Mouse (Mus musculus): ENCODE measurements around the gene Milr1. TPM values are rescaled to one million over a fixed set of nuclear protein-coding genes. Genes with fewer than 3 reads are reported as not detected.
A peak's percentile ranks its signal among the peaks of the same experiment; 100 is the strongest.
"Not testable (repeated sequence)": the region's sequence is repeated elsewhere in the genome, so short reads cannot be mapped to it uniquely, and the experiment has no call there.

The Milr1 gene
- polyA plus RNA-seq, 1 experiment from 2014 or later: 0.54 TPM

GRCm38 (mm10) chr11:106739116-106739515 is 11.9 kb upstream of the Milr1 start:
- peaks cover 23% of the 10 kb centered on the region for H3K4me1 ChIP-seq
- H3K27ac ChIP-seq: no peak overlapping the region
- no peaks in the 10 kb centered on the region for H3K36me3 ChIP-seq (ENCODE audit: poor library complexity, severe bottlenecking)
- no peaks in the 10 kb centered on the region for H3K27me3 ChIP-seq
- no peaks in the 10 kb centered on the region for H3K9me3 ChIP-seq (replicated peaks)
- 93% methylated on average over 2 of the region's 2 CpGs for WGBS
- H3K4me2 ChIP-seq: no peak overlapping the region
- ATAC-seq: no peak
- no peak overlapping the region for H3K9ac ChIP-seq
- no peak overlapping the region for H3K4me3 ChIP-seq

- H3K4me2 ChIP-seq; H3K9me3 ChIP-seq (replicated peaks); H3K9ac ChIP-seq; H3K36me3 ChIP-seq (ENCODE audit: poor library complexity, severe bottlenecking); ATAC-seq; H3K4me3 ChIP-seq; H3K27ac ChIP-seq; H3K27me3 ChIP-seq: not testable (repeated sequence)
- peaks cover 23% of the 10 kb centered on the region for H3K4me1 ChIP-seq
- 90% methylated on average over 5 of the region's 8 CpGs for WGBS
Measured at GRCm38 (mm10) chr11:106740724-106741123, 10.3 kb upstream of the Milr1 start.

GRCm38 (mm10) chr11:106741232-106741631 is 9.8 kb upstream of the Milr1 start:
- H3K27me3 ChIP-seq: no peaks in the 10 kb centered on the region
- H3K27ac ChIP-seq: peak overlapping the region; percentile 19; the same call in 1 of the 2 replicates
- no peaks in the 10 kb centered on the region for H3K9me3 ChIP-seq (replicated peaks)
- ATAC-seq: 0 out of 2 replicates have a peak, but pooled peaks have one; percentile 39
- no peak overlapping the region for H3K9ac ChIP-seq
- H3K4me1 ChIP-seq: peaks cover 20% of the 10 kb centered on the region
- 21% methylated on average over 6 of the region's 6 CpGs for WGBS
- H3K36me3 ChIP-seq (ENCODE audit: poor library complexity, severe bottlenecking): no peaks in the 10 kb centered on the region
- H3K4me2 ChIP-seq: no peak overlapping the region
- no peak overlapping the region for H3K4me3 ChIP-seq

- Histone ChIP-seq H3K36me3 (ENCODE audit: poor library complexity, severe bottlenecking) (no peaks in the 10 kb centered on the region), H3K27me3 (no peaks in the 10 kb centered on the region), H3K9ac (no peak overlapping the region), H3K4me1 (peaks cover 14% of the 10 kb centered on the region), H3K4me2 (no peak overlapping the region), H3K9me3 (replicated peaks) (no peaks in the 10 kb centered on the region), H3K27ac (no peak overlapping the region), H3K4me3 (no peak overlapping the region)
- 93% methylated on average over 3 of the region's 3 CpGs for WGBS
- ATAC-seq: no peak
Measured at GRCm38 (mm10) chr11:106741826-106742225, 9.2 kb upstream of the Milr1 start.

GRCm38 (mm10) chr11:106742388-106742841 is 8.6 kb upstream of the Milr1 start:
- Histone ChIP-seq H3K36me3 (ENCODE audit: poor library complexity, severe bottlenecking) (no peaks in the 10 kb centered on the region), H3K27me3 (no peaks in the 10 kb centered on the region), H3K4me3 (no peak overlapping the region), H3K9me3 (replicated peaks) (no peaks in the 10 kb centered on the region), H3K4me2 (no peak overlapping the region), H3K4me1 (peaks cover 9% of the 10 kb centered on the region), H3K27ac (no peak overlapping the region), H3K9ac (no peak overlapping the region)
- no peak for ATAC-seq
- WGBS: 53% methylated on average over 6 of the region's 6 CpGs

DNA sequence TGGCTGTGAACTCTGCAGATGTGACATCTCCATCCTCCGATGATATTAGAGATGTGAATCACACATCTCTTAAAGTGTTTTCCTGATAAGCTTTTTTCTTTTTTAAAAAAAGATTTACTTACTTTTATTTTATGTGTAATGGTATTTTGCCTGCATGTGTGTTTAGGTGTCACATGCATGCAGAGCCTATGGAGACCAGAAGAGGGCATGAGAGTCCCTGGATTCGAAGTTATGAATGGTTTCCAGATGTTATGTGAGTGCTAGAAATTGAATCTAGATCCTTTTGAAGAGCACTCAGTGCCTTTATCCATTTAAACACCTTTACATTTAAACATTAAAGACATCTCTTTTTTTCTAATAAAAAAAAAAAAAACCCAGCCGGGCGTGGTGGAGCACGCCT is 6.1 kb upstream of the Milr1 start:
- no peak for ATAC-seq
- Histone ChIP-seq H3K27me3 (no peaks in the 10 kb centered on the region), H3K4me2 (no peak overlapping the region), H3K4me1 (peaks cover 4% of the 10 kb centered on the region; the same call in 1 of the 2 replicates), H3K27ac (no peak overlapping the region), H3K9me3 (replicated peaks) (no peaks in the 10 kb centered on the region), H3K9ac (no peak overlapping the region), H3K4me3 (no peak overlapping the region), H3K36me3 (ENCODE audit: poor library complexity, severe bottlenecking) (no peaks in the 10 kb centered on the region)
- 93% methylated on average over 5 of the region's 5 CpGs for WGBS

DNA sequence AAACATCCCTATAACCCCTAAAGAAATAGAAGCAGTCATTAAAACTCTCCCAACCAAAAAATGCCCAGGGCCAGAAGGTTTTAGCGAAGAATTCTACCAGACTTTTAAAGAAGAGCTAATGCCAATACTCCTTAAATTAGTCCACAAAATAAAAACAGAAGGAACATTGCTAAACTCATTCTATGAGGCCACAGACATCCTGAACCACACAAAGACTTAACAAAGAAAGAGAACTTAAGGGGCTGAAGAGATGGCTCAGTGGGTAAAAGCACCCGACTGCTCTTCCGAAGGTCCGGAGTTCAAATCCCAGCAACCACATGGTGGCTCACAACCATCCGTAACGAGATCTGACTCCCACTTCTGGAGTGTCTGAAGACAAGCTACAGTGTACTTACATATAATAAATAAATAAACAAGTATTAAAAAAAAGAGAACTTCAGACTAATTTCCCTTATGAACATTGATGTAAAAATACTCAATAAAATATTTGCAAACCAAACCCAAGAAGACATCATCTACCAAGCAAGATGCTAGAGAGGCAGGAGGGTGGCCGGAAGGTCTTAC is 1.4 kb upstream of the Milr1 start:
- not testable (repeated sequence) for H3K4me3 ChIP-seq; H3K9me3 ChIP-seq (replicated peaks); H3K27me3 ChIP-seq; H3K4me1 ChIP-seq; H3K36me3 ChIP-seq (ENCODE audit: poor library complexity, severe bottlenecking); ATAC-seq; H3K27ac ChIP-seq; H3K4me2 ChIP-seq; H3K9ac ChIP-seq
- 90% methylated on average over 7 of the region's 7 CpGs for WGBS

DNA sequence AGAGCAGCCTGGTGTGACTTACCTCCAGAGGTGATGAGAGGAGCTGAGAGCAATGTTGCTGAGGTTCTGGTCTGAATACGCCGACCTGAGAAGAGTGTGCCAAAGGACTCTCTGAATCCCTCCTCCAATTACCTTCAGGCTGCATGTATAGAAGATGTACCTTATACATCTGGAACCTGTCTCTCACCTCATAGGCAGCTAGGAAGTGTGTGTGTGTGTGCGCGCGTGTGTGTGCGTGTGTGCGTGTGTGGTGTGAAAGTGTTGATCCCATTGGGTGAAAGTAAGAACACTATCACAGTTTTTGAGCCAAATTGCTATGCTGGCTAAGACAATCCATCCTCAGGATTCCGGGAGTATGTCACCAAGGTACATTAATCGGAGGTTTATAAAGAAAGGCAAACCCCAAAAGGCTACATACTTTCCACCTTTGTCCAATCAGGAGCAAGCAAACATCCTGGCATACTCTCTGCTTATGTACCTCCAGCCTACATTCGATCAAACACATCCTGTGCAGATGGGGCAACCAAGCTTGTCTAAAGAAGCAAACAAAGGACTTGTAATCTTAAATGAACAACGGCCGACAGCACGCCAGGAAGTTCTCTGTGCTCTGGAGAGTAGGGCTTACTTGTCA is 790 bp upstream of the Milr1 start, which contains the start of gene Pecam1:
Pecam1 (minus strand) TSS at position 508 of the 631 bp plus-strand sequence.
- Histone ChIP-seq H3K4me1 (no peaks in the 10 kb centered on the region), H3K9me3 (replicated peaks) (no peaks in the 10 kb centered on the region)
- 87% methylated on average over 13 of the region's 13 CpGs for WGBS

GRCm38 (mm10) chr11:106752103-106752502 is 1.1 kb downstream of the Milr1 start:
- no peak for ATAC-seq
- Histone ChIP-seq H3K27ac (no peak overlapping the region), H3K36me3 (ENCODE audit: poor library complexity, severe bottlenecking) (no peaks in the 10 kb centered on the region), H3K9me3 (replicated peaks) (no peaks in the 10 kb centered on the region), H3K27me3 (no peaks in the 10 kb centered on the region), H3K4me2 (no peak overlapping the region), H3K4me1 (no peaks in the 10 kb centered on the region), H3K9ac (no peak overlapping the region), H3K4me3 (no peak overlapping the region)
- WGBS: 93% methylated on average over 7 of the region's 7 CpGs

More for the DNA sequence above, 790 bp upstream of the Milr1 start, which contains the start of gene Pecam1:
- no peaks in the 10 kb centered on the region for H3K27me3 ChIP-seq
- H3K36me3 ChIP-seq (ENCODE audit: poor library complexity, severe bottlenecking): no peaks in the 10 kb centered on the region
- H3K27ac ChIP-seq: no peak within 1 kb of the TSS
- H3K4me2 ChIP-seq: no peak within 1 kb of the TSS
- no peak for ATAC-seq
- H3K9ac ChIP-seq: no peak within 1 kb of the TSS
- H3K4me3 ChIP-seq: no peak within 1 kb of the TSS

- H3K4me2 ChIP-seq: no peak overlapping the region
- H3K36me3 ChIP-seq (ENCODE audit: poor library complexity, severe bottlenecking): no peaks in the 10 kb centered on the region
- no peaks in the 10 kb centered on the region for H3K27me3 ChIP-seq
- no peaks in the 10 kb centered on the region for H3K4me1 ChIP-seq
- WGBS: 89% methylated on average over 6 of the region's 6 CpGs
- H3K9me3 ChIP-seq (replicated peaks): no peaks in the 10 kb centered on the region
- no peak overlapping the region for H3K27ac ChIP-seq
- no peak for ATAC-seq
- H3K4me3 ChIP-seq: no peak overlapping the region
- H3K9ac ChIP-seq: no peak overlapping the region
Measured at GRCm38 (mm10) chr11:106753314-106753713, 2.3 kb downstream of the Milr1 start.

- Histone ChIP-seq H3K9me3 (replicated peaks) (no peaks in the 10 kb centered on the region), H3K36me3 (ENCODE audit: poor library complexity, severe bottlenecking) (no peaks in the 10 kb centered on the region), H3K27ac (no peak overlapping the region), H3K4me2 (no peak overlapping the region), H3K4me3 (no peak overlapping the region), H3K9ac (no peak overlapping the region), H3K27me3 (no peaks in the 10 kb centered on the region), H3K4me1 (no peaks in the 10 kb centered on the region)
- 14% methylated on average over 5 of the region's 5 CpGs for WGBS
- ATAC-seq: no peak
Measured at GRCm38 (mm10) chr11:106755583-106755982, 4.6 kb downstream of the Milr1 start.

GRCm38 (mm10) chr11:106759028-106759427 is 8.0 kb downstream of the Milr1 start:
- H3K9me3 ChIP-seq (replicated peaks): no peaks in the 10 kb centered on the region
- ATAC-seq: no peak
- H3K27me3 ChIP-seq: no peaks in the 10 kb centered on the region
- H3K4me1 ChIP-seq: no peaks in the 10 kb centered on the region
- no peak overlapping the region for H3K27ac ChIP-seq
- H3K9ac ChIP-seq: no peak overlapping the region
- no peak overlapping the region for H3K4me3 ChIP-seq
- no peak overlapping the region for H3K4me2 ChIP-seq
- WGBS: 92% methylated on average over 3 of the region's 3 CpGs
- no peaks in the 10 kb centered on the region for H3K36me3 ChIP-seq (ENCODE audit: poor library complexity, severe bottlenecking)

DNA sequence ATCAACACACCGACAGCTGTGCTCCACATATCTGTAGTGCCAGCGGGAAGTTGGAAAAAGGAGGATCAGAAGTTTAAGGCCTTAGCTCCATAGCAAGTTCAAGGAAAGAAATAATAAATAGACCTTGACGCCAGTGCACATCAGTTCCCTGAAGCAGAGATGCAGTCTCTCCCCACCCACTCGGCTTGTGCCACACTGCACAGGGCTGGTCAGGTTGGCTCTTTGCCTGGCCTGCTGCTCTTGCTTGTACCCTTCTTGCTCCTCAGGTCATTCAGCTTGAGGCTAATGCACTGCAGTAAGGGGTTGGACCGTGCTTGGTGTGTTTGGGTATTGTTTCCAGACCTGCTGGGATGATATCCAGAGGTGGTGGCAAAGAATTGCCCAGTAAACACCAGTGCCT is 9.5 kb downstream of the Milr1 start:
- H3K27ac ChIP-seq: no peak overlapping the region
- 93% methylated on average over 5 of the region's 5 CpGs for WGBS
- no peaks in the 10 kb centered on the region for H3K4me1 ChIP-seq
- no peak overlapping the region for H3K9ac ChIP-seq
- no peak for ATAC-seq
- H3K9me3 ChIP-seq (replicated peaks): no peaks in the 10 kb centered on the region
- H3K27me3 ChIP-seq: no peaks in the 10 kb centered on the region
- no peak overlapping the region for H3K4me2 ChIP-seq
- H3K4me3 ChIP-seq: no peak overlapping the region
- no peaks in the 10 kb centered on the region for H3K36me3 ChIP-seq (ENCODE audit: poor library complexity, severe bottlenecking)
